Mouse (Mus musculus) erythroblast, embryonic 14.5 days (primary cell): ENCODE measurements around the gene Rbfox1.

Source experiments
- GATA1 ChIP-seq: IDR thresholded peaks from 2 replicates; pipeline ENCODE4 v1.6.1; 2012; ENCODE audit warnings: low read length, inconsistent platforms, mixed read lengths
- TAL1 ChIP-seq: IDR thresholded peaks from 3 replicates; pipeline ENCODE4 v1.6.1; 2012; ENCODE audit warnings: low read length, inconsistent platforms, mixed read lengths

DNA sequence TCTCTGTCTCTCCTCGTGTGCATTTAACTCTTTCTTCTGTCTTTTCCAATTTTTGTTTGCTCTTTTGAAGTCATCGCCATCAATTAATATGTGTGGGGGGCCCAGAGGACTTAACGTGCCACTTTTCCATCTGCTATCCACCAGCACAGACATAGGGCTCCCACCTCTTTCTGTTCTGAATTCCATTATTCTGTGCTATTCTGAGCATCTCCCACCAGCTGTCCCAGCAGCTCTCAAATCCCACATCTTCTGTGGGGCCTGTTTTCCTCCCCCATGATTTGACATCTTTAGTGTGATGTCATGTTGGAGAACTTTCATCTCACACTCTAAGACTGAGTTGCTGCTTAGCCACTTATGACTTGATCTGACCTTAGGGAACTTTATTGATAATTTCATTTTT, 634.3 kb downstream of the Rbfox1 start:
- no peak for TF ChIP-seq GATA1
- TF ChIP-seq TAL1 = no peak
